Mouse (Mus musculus) adrenal gland, postnatal 0 days (tissue): ENCODE measurements around the gene Tcp10a. TPM values are rescaled to one million over a fixed set of nuclear protein-coding genes. Genes with fewer than 3 reads are reported as not detected.

Experiments used
- polyA plus RNA-seq: library from polyadenylated mRNA; unstranded; fragments of >200 nt; fragmentation: Nextera tagmentation; extraction: Ambion mirVana; gene quantifications from 2 replicates; pipeline ENCODE4 v1.2.1, GENCODE M21; 2015

Gene Tcp10a
- polyA plus RNA-seq, result not detected in 2 replicates

DNA sequence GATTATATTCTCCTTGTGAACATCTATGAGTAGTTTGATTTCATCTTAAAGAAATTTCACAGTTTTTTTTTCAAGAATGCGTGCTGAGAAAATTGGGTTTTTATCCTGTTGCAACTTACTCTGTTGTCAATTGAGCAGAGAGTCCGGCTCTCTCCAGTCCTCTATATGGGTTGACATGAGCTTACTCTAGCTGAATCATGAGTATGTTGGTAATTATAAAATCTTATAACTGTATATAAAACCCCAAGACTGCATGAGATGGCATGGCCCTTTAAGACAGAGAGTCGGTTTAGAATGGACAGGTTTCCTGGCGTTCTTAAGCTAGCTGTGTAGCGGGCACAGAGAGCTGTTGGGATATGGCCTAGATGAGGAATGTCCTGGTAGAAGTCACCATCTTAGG lies at the start of gene Tcp10a:
Gene Tcp10a, plus strand, starts transcription at position 301 of the 400 bp plus-strand sequence.

DNA sequence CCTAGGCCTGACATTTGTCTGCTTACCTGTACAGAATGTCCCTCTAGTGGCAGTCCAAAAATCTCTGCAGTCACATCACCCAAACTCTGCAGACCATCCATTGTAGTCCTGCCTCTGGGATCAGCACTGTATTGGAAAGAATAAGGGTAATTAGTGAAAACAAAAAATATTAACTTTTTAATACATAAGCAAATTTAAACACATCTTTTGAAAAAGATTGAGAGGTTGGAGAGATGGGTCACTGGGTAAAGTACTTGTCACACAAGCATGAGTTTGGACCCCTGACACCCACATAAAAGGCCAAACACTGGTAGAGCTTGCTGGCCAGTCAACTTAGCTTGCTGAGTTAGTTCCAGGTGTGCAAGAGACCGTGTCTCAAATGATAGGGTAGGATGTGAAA lies 28.1 kb downstream of the Tcp10a start, which contains the start of gene Ttll2:
Gene Ttll2, minus strand, starts transcription at position 101 of the 400 bp plus-strand sequence.

DNA sequence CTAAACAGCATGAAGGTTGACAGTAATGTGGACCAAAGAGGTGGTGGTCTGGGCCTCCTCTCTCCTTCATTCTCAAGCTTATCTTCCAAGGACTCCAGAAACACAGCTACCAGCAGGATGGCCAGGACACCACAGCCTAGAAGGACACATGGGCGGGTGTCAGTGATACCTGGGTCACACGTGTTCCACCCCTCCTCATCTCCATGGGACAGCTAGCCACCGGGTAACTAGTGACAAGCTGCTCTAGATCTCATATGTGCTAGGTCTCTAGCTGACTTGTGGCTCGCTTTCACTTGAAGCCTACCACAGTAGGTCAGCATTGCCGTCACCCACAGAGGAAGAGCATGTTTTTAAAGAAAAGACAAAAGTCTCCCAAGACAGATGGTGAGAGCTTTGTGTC lies 47.4 kb downstream of the Tcp10a start, which contains the start of gene Gm49630:
Gene Gm49630, minus strand, starts transcription at position 101 of the 400 bp plus-strand sequence.

DNA sequence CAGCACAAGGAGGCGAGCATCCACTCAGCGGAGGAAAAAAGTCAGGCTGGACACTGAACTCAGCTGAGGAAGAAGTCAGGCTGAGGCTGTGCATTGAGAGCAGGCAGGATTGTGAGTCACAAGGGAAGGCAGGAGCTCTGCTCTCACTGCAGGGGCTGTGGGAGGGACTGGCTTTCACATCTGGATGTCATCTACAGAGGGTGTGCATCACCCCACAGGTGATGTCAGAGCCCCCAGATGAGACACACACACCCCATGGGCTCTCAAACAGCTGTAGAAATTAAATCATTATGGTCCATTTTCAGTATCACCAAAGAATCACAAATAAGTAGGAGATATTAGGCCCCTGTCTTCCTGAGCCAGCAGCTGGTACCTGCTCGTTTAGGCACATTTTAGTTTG lies 60.9 kb downstream of the Tcp10a start, which contains the start of gene Unc93a2:
Gene Unc93a2, minus strand, starts transcription at position 101 of the 400 bp plus-strand sequence.

Other genes starting within 250 kb of the Tcp10a start
- 7.5 and 7.9 TPM in 2 replicates for gene Rps6ka2, start 154.5 kb upstream of the Tcp10a start, polyA plus RNA-seq
- 0.30 TPM in 1 of 2 replicates, not detected in the other for gene Ttll2, start 28.1 kb downstream of the Tcp10a start, polyA plus RNA-seq
- gene Gm49630, start 47.3 kb downstream of the Tcp10a start, polyA plus RNA-seq, result not detected in 2 replicates
- gene Unc93a2, start 60.8 kb downstream of the Tcp10a start, polyA plus RNA-seq, result 0.26 and 0.55 TPM in 2 replicates